Mouse (Mus musculus) C2C12 (cell line): ENCODE data around the gene Mrps15. TPM values are rescaled to one million over a fixed set of nuclear protein-coding genes. Genes with fewer than 3 reads are reported as not detected.

ENCODE experiments used
- H3K27me3 ChIP-seq: one replicate; pipeline ENCODE4 v1.6.1; 2011; ENCODE audit not compliant: control insufficient read depth, insufficient read depth, insufficient read length
- H3K36me3 ChIP-seq: one replicate; pipeline ENCODE4 v1.6.1; 2011; ENCODE audit not compliant: control insufficient read depth, insufficient read depth
- H3K4me3 ChIP-seq: one replicate; pipeline ENCODE4 v1.5.1; 2011; ENCODE audit warnings: mild to moderate bottlenecking, control low read depth; ENCODE audit not compliant: poor library complexity, insufficient read depth, severe bottlenecking
- H3K79me2 ChIP-seq: one replicate; pipeline ENCODE4 v1.6.1; 2011; ENCODE audit not compliant: control insufficient read depth, insufficient read depth
- H3K79me3 ChIP-seq: one replicate; pipeline ENCODE4 v1.6.1; 2011; ENCODE audit warnings: low read depth, control low read depth
- H3ac ChIP-seq: one replicate; pipeline ENCODE3; 2011; ENCODE audit warnings: low read depth; ENCODE audit not compliant: control insufficient read depth, insufficient read length
- CEBPB ChIP-seq: IDR thresholded peaks from one replicate; pipeline ENCODE4 v1.6.1; 2011; ENCODE audit warnings: low read depth, mild to moderate bottlenecking, control low read depth, moderate library complexity
- CTCF ChIP-seq: IDR thresholded peaks from one replicate; pipeline ENCODE4 v1.5.1; 2011; ENCODE audit not compliant: control insufficient read depth, insufficient read depth, insufficient read length
- FOSL1 ChIP-seq: IDR thresholded peaks from one replicate; pipeline ENCODE4 v1.8.0; 2011; ENCODE audit warnings: mild to moderate bottlenecking, low read length; ENCODE audit not compliant: poor library complexity, insufficient read depth, severe bottlenecking
- MAX ChIP-seq: IDR thresholded peaks from one replicate; pipeline ENCODE4 v1.6.1; 2011; ENCODE audit warnings: mild to moderate bottlenecking, control low read depth
- MYOD1 ChIP-seq: IDR thresholded peaks from one replicate; pipeline ENCODE4 v1.6.1; 2011; ENCODE audit warnings: low read depth; ENCODE audit not compliant: control insufficient read depth, insufficient read length
- MYOG ChIP-seq: IDR thresholded peaks from one replicate; pipeline ENCODE4 v1.6.1; 2011; ENCODE audit not compliant: control insufficient read depth, insufficient read length; ENCODE audit errors: extremely low read depth
- USF1 ChIP-seq: IDR thresholded peaks from one replicate; pipeline ENCODE4 v1.6.1; 2011; ENCODE audit warnings: low read depth, mild to moderate bottlenecking, control low read depth, moderate library complexity
- polyA plus RNA-seq: library from polyadenylated mRNA; unstranded; fragments of >200 nt; fragmentation: generic; extraction: Trizol; gene quantifications from one replicate; pipeline ENCODE4 v1.2.1, GENCODE M21; 2012; ENCODE audit warnings: missing spikeins

Gene Mrps15
- polyA plus RNA-seq, 1 experiment, result 82.9 TPM

DNA sequence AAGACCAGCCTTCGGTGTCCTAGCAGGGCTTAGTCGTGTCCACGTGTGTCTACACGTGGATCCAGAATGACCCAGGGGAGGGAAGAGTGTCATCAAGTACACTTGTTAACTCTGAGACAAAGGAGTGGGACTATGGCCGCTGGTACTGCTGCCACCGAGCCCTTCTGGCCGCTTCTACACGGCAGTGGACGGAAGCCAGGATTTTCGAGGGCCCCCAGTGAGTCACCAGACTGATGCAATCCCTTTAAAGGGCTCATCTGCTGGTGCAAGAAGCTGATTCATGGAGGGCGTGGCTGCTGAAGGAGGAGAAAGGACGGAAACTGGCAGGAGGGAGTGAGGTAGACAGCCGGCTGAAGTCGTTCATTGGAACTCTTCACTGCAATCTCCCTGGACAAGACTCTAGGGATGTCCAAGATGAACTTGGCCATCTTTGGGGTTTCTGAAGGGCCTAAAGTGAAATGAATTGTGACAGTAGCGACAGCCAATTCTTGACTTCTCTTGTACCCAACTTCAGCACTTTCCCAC is 56.4 kb downstream of the Mrps15 start:
- Histone ChIP-seq H3ac (peak overlapping the region; percentile 71), H3K27me3 (no peaks in the 10 kb centered on the region), H3K4me3 (peak overlapping the region; percentile 31), H3K79me2 (peaks cover 66% of the 10 kb centered on the region), H3K36me3 (peaks cover 11% of the 10 kb centered on the region), H3K79me3 (peaks cover 44% of the 10 kb centered on the region)
- TF ChIP-seq CEBPB, result peak; percentile 98
- peak; percentile 34 for TF ChIP-seq MAX
- no peak for TF ChIP-seq CTCF
- TF ChIP-seq MYOD1, result peak; percentile 6
- no peak for TF ChIP-seq USF1
- peak; percentile 88 for TF ChIP-seq FOSL1
- TF ChIP-seq MYOG, result no peak

DNA sequence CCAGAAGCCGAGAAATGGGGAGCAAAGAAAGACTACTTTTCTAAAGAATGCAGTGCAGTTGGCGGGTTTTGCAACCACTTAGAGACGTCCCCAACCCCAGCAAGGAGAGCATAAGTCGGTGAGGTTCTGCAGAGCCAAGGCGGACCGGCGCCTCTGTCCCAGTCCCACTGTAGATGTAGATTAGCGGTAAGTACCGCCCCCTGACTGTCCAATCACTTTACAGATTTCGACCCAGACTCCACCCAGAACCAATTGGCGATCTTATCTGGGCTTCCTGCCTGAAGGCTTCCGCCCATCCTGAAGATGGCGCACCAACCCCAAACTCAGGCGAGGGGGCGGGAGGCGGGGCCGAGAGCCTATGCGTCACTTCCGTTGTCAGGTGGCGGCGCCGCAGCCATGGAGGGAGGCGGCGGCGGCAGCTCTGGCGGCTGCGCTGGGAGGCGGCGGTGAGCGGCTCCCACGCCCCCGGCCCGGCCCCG is 56.9 kb downstream of the Mrps15 start, which contains the start of gene Stk40:
TSS of gene Stk40 (plus strand) at position 368 of the 479 bp plus-strand sequence.
- Histone ChIP-seq H3K36me3 (peaks cover 6% of the 10 kb centered on the region), H3ac (peak within 1 kb of the TSS; percentile 83), H3K79me3 (peaks cover 46% of the 10 kb centered on the region), H3K79me2 (peaks cover 66% of the 10 kb centered on the region), H3K4me3 (peak within 1 kb of the TSS; percentile 77), H3K27me3 (no peaks in the 10 kb centered on the region)
- TF ChIP-seq USF1 (no peak), CTCF (peak; percentile 49)

DNA sequence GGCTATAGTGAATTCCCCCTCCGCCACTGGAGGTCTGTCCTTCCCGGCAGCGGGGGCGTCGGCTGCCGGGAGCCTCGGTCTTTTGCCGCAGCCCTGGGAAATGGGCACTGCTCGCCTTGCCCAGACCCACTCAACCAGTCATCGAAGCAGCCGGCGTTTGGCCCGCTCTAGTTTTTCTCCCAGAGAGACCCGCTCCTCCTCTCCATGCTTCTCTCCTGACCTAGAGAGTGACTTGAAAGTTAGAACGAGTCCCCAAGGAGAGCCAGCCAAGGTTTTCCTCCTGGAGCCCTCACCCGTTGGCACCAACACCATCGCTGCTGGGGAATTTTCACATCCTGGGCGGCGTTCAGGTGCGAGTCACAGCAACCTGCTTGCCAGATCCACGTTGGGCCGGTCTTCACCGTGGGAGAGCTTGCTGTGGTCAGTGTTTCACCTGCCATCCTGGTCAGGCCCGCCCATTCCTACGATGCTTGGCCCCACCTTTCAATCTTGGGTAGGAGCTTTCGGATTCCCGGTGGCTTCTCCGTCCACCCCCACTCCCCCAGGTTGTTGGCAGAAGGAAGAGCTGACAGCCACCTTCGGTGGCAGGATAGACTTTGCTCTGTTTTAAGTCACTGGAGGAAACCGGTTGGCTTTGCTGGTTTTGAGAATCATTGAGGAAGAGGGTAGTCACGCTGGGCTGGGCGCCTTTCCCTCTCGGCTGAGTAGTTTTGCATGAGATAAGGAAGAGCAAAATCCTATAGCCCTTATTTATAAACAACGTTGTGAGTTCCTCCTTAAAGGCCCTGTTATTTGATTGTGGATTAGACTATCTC is 57.7 kb downstream of the Mrps15 start:
- Histone ChIP-seq H3ac (peak overlapping the region; percentile 83), H3K36me3 (no peaks in the 10 kb centered on the region), H3K79me2 (peaks cover 66% of the 10 kb centered on the region), H3K27me3 (no peaks in the 10 kb centered on the region), H3K79me3 (peaks cover 46% of the 10 kb centered on the region), H3K4me3 (peak overlapping the region; percentile 77)
- TF ChIP-seq MYOD1, result no peak
- TF ChIP-seq MYOG, result no peak
- TF ChIP-seq CEBPB, result no peak
- TF ChIP-seq MAX, result no peak
- no peak for TF ChIP-seq CTCF
- no peak for TF ChIP-seq USF1
- no peak for TF ChIP-seq FOSL1

Other genes with a start within 250 kb of the Mrps15 start
- not detected for gene Csf3r, start 22.4 kb upstream of the Mrps15 start, polyA plus RNA-seq
- gene Oscp1, start 11.6 kb downstream of the Mrps15 start, polyA plus RNA-seq, result 11.1 TPM
- gene Lsm10, start 49.7 kb downstream of the Mrps15 start, polyA plus RNA-seq, result 37.9 TPM
- gene Stk40, start 57.0 kb downstream of the Mrps15 start, polyA plus RNA-seq, result 11.0 TPM
- gene Eva1b, start 100.8 kb downstream of the Mrps15 start, polyA plus RNA-seq, result 51.6 TPM
- gene Sh3d21, start 116.6 kb downstream of the Mrps15 start, polyA plus RNA-seq, result 0.27 TPM
- gene Thrap3, start 155.8 kb downstream of the Mrps15 start, polyA plus RNA-seq, result 85.7 TPM
- 130 TPM for gene Map7d1, start 209.4 kb downstream of the Mrps15 start, polyA plus RNA-seq
- 110 TPM for gene Trappc3, start 215.4 kb downstream of the Mrps15 start, polyA plus RNA-seq
- gene Col8a2, start 239.9 kb downstream of the Mrps15 start, polyA plus RNA-seq, result 0.62 TPM